Mouse (Mus musculus) right cerebral cortex, adult 2 months (tissue): ENCODE data around the gene Trappc2l.

ENCODE experiments used
- DNase-seq, 2 experiments: peaks; one replicate each; pipeline ENCODE4 v3.0.0; 2021 to 2022; ENCODE audit warnings: low spot score in 2 of 2

The Trappc2l gene

DNA sequence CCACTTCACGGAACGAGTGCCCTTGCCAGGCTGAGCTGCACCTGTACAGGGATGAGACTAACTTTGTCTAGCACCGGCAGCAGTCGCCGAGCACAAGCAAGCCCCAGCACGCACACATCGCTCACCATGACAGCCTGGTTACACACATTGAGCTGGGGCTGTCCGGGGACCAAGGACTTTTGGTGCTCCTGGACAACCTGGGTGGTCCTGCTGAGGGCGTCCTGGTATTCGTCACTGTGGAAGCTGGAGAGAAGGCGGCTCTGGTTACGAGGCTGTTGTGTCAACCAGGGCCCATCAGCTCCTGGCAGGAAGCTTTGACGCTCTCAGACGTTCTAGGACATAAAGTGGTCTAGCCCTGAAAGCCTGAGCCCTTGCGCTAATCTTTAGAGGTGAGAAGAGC, 30.5 kb upstream of the Trappc2l start:
- DNase-seq: no peak

DNA sequence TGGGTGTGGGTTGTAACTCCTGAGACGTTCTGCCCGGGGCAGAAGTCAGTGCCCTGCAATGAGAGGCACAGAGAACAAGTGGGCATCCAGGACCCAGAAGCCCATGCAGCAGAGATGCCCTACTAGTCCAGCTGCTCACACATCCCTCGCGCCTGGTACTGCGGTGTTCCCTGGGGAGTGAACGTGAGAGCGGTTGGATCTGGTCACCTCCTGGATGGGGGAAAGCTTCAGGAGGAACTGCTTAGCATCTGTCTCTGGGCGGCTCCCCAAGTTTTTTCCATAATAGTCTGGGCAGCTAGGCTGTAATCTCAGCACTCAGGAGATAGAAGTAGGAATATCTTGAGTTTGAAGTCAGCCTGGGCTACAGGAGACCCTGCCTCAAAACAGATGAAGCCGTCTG, 26.5 kb upstream of the Trappc2l start:
- no peak for DNase-seq

DNA sequence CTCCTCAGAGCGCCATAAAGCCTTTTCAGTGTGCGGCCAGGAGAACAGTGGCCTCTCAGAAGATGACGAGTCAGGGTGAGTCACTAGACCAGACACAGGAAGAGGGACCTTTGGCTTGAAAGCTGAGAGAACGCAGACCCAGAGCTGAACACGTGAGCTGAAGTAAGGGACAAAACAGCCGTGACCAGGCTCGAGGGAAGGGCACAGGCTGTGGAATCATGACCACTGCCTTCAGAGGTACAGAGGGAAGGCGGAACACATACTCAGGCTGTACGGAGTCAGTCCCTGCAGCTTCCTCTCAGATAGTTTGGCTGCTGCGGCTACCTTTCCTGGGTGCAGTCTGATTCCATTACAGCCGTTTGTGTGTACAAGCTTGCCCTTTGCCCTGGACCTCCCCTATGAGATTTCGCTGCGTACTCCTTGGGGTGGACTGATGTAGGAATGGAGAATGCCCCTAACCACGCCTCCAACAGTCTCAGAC, 26.0 kb upstream of the Trappc2l start:
- no peak for DNase-seq

DNA sequence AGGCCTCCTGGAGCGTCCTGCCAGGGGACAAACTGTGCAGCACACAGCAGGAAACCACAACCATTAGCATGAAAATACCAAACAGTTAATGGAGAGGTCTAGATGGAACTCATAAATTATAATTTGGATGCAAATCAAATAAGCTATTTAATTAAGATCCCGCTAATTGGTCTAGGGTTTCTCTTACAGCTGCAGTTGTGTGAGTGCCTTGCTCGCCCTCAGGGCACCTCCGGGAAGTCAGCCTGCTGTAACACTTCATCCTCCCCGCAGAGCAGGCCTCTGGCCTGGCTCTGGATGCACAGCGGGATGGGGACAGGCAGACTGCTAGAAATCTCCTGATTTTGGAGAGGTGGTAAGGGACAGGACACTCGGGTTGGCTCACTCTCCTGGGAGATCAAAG, 25.3 kb upstream of the Trappc2l start:
- DNase-seq: no peak

- DNase-seq: no peak
These were observed 24.7 kb upstream of the Trappc2l start for GRCm38 (mm10) chr8:122586749-122587148.

- DNase-seq: no peak
These were observed 18.2 kb upstream of the Trappc2l start for GRCm38 (mm10) chr8:122593240-122593639.

GRCm38 (mm10) chr8:122593783-122594507, 17.5 kb upstream of the Trappc2l start:
- DNase-seq: no peak

- DNase-seq: no peak
These were observed 15.4 kb upstream of the Trappc2l start for GRCm38 (mm10) chr8:122596031-122596430.

- no peak for DNase-seq
These were observed 10.8 kb upstream of the Trappc2l start for GRCm38 (mm10) chr8:122600666-122601065.

DNA sequence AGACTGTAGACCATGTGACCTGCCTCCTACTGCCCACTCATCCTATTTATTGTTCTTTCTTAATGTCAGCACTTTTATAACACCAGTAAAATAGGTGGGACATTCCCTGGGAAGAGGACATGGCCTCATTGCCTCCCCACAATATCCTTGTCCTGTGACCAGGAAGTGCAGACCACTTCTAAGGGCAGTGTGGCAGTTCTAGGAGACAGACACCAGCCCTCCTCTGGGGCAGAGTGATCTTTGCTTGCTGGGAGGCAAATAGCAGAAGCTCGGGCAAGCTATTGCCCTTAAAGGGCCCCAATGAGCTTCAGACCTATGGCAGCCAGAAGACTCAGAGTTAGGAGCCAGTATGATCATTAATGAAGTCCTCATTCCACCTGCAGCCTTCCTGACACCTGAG, 6.8 kb upstream of the Trappc2l start:
- no peak for DNase-seq

GRCm38 (mm10) chr8:122605367-122605766, 6.1 kb upstream of the Trappc2l start:
- no peak for DNase-seq

DNA sequence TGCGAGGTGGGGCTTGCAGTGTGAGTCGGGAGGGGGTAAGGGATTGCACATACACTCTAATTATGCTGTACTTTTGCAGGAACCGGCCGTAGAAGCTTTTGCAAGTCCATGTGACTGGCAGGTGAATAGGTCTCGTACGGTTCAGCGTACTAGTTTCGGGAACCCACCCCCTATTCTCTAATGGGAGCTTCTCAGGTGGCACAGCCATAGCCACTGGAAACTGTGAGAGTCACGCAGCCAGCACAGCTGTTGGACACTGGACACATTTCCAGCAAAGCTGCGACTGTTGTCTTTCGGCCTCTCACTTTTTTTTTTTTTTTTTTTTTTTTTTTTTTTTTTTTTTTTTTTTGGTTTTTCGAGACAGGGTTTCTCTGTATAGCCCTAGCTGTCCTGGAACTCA, 4.6 kb upstream of the Trappc2l start:
- DNase-seq: no peak

DNA sequence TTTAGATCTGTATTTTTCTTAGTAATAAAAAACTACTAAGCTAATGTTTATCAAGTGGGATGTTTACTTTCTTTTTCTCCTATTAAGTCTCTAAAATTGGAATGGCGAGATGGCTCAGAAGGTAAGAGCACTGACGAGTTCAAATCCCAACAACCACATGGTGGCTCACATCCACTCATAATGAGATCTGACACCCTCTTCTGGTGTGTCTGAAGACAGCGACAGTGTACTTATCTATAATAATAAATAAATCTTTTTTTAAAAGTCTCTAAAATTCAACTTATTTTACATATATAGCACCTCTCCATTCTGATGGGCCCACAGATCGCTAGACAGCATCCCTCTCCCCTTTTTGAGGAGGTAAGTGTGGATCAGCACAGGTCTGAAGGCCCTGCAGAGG, 1.2 kb upstream of the Trappc2l start:
- no peak for DNase-seq

DNA sequence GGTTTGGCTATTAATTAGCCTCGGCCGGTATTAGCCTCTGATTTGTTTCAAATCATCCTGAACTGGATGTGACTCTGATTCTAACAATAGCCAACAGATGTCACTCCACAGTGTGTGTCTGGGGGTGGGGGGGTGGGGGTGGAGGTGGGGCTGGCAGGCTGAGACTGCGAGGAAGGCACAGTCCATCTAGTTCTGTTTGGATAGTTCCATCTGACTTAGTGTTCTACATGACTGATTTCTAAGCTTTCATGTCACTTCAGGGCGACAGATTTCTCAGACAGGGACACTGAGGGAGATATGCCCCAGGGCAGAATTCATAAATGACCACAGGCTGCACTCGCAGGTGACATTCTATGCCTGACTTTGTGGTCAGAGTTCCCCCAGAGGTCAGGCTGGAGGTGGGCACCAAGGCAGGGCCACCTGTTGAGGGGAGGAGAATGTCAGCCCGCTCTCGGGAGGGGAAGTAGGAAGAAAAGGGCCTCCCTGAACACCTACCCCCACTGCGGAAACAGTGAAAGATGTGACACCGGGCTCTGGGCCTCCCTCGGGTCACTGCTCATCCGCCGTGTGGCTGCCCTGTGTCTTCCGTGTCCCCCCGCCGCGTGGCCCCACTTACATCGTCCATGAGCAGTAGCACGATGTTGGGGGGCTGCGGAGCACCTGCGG, 695 bp upstream of the Trappc2l start:
- DNase-seq: peak in 1 of 2 experiments; percentile 18

- DNase-seq: no peak
These were observed 4.9 kb downstream of the Trappc2l start for GRCm38 (mm10) chr8:122616181-122616905.

GRCm38 (mm10) chr8:122617947-122618546, 6.6 kb downstream of the Trappc2l start:
- peak; percentile 73 to 82 for DNase-seq

DNA sequence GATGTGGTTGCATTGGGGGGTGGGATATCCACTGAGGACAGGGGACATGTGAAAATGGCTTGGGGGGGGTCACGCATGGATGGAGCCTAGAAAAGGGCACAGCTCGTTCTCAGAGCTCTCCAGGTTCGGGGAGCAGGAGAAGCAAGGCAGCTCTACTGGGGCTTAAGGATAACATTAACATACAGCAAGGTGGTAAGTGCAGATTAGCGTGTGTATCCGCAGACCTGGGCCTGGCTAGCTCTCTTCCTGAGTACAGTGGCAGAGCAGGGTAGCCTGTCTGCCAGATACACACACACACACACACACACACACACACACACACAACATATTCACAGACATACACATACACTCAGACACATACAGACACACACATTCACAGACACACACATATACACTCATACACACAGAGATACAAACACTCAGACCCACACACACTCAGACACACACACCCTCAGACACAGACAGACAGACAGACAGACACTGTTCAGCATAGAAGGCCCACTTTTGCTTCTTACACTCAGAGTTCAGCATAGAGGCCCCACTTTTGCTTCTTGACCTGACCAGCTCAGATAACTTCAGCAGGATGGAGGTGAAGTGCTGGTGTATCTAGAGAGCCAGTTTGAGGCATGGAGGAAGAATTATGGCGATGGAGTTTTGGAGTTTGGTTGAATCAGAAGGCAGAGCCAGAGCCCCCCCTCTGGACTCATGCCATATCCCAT, 7.4 kb downstream of the Trappc2l start:
- DNase-seq: no peak

DNA sequence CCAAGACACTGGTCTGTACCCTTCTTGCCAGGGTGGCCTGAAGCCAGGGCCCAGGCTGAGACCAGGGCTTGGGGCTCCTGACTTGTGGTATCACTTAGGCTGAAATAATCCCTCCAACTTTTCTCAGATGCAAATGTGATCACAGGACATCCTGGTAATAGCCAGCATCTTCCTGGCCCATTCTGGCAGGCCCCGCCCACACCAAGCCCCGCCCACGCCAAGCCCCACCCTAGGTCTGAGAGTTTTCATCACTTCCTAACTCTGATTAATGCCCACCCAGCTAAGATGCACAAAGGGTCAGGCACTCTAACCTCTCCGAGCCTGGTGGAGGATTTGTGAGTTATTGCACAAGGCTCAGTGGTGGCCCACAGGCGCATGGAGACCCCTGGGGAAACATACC, 9.0 kb downstream of the Trappc2l start:
- no peak for DNase-seq

DNA sequence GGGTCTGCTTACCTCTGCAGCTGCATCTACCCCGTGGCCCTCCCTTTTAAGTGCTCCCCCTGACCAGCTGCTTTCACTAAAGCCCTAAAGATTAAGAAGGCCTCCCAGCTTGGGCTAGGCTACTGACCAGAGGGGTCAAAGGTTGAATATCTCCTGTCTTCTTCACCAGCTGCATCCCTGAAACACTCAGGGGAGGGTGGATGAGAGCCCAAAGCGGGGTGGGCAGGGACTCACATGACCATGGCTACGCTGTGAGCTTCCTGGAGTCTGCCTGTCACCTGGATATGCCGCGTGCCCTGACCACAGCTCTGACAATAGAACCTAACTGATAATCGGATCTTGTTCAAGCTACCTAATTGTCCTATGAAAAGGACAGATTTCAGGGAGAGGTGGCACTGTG, 11.3 kb downstream of the Trappc2l start, which contains the start of gene Pabpn1l:
Gene Pabpn1l (minus strand): TSS at position 13 of the 400 bp plus-strand sequence.
- no peak for DNase-seq

DNA sequence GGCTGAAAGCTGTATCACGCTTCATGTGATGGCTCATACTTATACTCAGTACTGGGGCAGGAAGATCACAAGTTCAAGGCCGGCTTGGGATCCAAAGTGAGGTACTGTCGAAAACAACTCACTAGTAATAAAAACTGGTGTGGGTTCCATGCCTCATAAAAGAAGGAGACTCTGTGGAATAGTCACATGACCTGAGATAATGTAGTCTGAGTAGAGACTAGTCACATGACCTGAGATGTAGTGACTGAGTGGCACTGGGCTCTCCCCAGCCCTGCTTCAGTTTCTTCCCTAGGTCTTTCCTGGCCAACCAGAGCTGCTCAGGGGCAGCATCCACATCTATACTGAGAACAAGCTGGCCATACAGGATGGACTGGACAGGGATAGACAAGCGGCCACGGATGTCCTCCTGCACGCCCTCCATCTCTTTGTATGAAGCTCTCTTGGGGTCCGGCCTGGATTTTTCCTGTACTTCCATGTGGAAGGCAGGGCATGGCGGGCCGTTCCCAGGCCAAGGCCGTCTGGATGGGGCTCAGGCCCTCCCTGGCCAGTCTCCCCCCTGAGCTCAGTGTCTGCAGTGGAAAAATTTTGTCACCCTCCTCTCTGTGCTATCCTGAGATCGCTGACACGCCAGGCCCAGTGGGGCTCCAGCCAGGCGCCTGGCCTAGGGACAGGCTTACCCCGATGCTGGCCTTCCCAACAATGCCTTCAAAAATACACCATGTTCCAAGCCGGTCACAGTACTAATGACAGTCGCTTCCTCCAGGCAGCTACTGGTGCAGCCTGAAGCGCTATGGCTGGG, 12.6 kb downstream of the Trappc2l start:
- DNase-seq: no peak

DNA sequence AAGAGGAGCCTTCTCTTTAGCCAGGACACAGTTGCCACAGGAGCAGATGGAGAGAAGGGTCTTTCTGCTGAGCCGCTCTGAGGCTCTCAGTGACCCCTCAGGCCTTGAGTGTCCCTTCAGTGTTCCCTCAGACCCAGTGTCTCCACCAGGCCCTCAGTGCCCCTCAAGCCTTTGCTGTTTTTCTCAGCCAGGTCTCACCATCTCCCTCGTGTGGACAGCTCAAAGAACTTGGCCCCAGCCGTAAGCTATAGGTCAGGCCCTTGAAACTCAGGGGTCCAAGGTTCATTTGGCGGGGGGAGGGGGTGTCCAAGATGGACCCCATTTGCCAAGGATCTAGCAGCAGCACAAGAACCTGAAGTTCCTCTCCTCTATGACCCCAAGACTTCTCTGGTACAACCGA, 13.2 kb downstream of the Trappc2l start:
- DNase-seq: no peak
